Mouse (Mus musculus): ENCODE measurements at regions not wholly inside any gene's neighbourhood (a gene's known extent, or its start where the extent isn't known, plus 50 kb on each side); places are given as distances from the start of the nearest gene placed in this dataset.

DNA sequence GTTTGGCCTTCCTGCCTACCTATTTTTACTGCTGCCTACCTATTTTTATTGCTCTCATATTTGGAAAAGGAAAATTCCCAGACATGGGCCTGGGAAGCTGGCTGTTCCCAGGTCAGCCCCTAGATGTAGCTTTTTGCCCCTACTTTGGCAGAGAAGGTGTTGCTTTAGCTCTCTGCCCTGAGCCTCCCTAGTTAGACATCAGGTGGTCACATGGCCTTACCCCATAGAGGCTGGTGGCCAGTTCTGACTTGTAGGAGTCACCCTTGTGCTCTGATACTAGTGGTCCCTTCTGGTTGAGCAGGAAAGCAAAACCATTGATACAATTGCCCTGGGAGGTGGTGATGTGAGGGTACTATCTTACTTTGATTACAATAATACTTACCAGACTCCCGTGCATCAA is 208.2 kb downstream of the Ttc32 start:
- dilution Hi-C loops (cut with MboI; ENCODE audit: extremely low pct_ligation_motif_present, extremely low pct_unique_long_range_greater_than_20kb, low sequenced_read_pairs) (no loop called here), in situ Hi-C loops (cut with MboI; ENCODE audit: low pct_ligation_motif_present, low pct_unique_long_range_greater_than_20kb, low sequenced_read_pairs) (no loop called here)
- Histone ChIP-seq H3K79me2 (replicated peaks; ENCODE audit: control insufficient read depth, extremely low read depth, insufficient read depth, poor library complexity, severe bottlenecking) (no peaks in the 10 kb centered on the region), H3K9me3 (replicated peaks; ENCODE audit: low read length) (no peaks in the 10 kb centered on the region), H3K4me2 (ENCODE audit: insufficient read depth, low read depth, poor library complexity, severe bottlenecking) (no peak overlapping the region), H3K9ac (ENCODE audit: insufficient read depth, low read depth) (no peak overlapping the region), H3K4me1 (ENCODE audit: control insufficient read depth in 1 of 2, insufficient read depth in 2 of 2) (no peaks in the 10 kb centered on the region), H3K36me3 (replicated peaks in 1 of 2; ENCODE audit: control insufficient read depth in 1 of 2, insufficient read depth in 1 of 2, low read length in 1 of 2) (no peaks in the 10 kb centered on the region), H3K4me3 (replicated peaks in 1 of 3; ENCODE audit: low read depth in 2 of 3, low read length in 2 of 3, poor library complexity in 1 of 3) (no peak overlapping the region), H3K27me3 (replicated peaks) (no peaks in the 10 kb centered on the region), H3K27ac (ENCODE audit: insufficient read depth, low read depth) (no peak overlapping the region)
- DNase-seq (ENCODE audit: extremely low read depth): no peak
- no peak for TF ChIP-seq TCF12 (IDR thresholded peaks at IDR 0.05; ENCODE audit: low read depth, low read length)
- no peak for TF ChIP-seq CTCF (conservative IDR thresholded peaks at IDR 0.05 in 1 of 2, IDR thresholded peaks at IDR 0.05 in 1 of 2; ENCODE audit: low read depth in 2 of 2, low read length in 2 of 2)
- TF ChIP-seq BHLHE40 (IDR thresholded peaks at IDR 0.05; ENCODE audit: low read depth, low read length): no peak
- no peak for TF ChIP-seq SIN3A (IDR thresholded peaks at IDR 0.05; ENCODE audit: low read length)
- no peak for TF ChIP-seq MXI1 (IDR thresholded peaks at IDR 0.05; ENCODE audit: low read depth, low read length)
- TF ChIP-seq ZNF384 (IDR thresholded peaks at IDR 0.05; ENCODE audit: low read depth, low read length): no peak
- TF ChIP-seq PAX5 (IDR thresholded peaks at IDR 0.05; ENCODE audit: low read length): no peak
- TF ChIP-seq RAD21 (IDR thresholded peaks at IDR 0.05; ENCODE audit: low read depth, low read length): no peak
- no peak for TF ChIP-seq RCOR1 (conservative IDR thresholded peaks at IDR 0.05; ENCODE audit: low read depth, low read length)
- TF ChIP-seq JUN (IDR thresholded peaks at IDR 0.05; ENCODE audit: insufficient read depth, low read depth, low read length): no peak
- no peak for TF ChIP-seq NRF1 (IDR thresholded peaks at IDR 0.05; ENCODE audit: low read depth, low read length)

DNA sequence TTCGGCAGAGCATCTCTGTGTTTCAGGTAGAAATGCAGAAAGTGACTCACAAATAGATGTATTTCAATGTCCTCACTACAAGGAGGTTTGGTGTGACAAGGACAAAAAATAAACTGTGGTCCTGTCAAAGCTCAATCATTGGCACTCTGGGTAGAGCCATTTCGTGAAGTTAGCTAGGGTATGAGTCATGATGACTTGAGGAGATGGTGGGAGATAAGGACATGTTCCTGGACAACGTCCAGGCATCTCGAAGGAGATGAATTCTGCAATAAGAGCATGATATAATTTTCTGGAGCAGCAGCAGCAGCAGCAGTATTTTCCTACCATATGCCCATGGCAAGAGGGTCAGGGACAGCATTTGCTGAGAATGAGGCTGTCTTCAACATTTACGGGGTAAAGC is 217.7 kb downstream of the Ttc32 start:
- H3K4me2 ChIP-seq (ENCODE audit: insufficient read depth, low read depth, poor library complexity, severe bottlenecking): no peak overlapping the region
- dilution Hi-C loops (cut with MboI; ENCODE audit: extremely low pct_ligation_motif_present, extremely low pct_unique_long_range_greater_than_20kb, low sequenced_read_pairs): no loop called here
- no peaks in the 10 kb centered on the region for H3K79me2 ChIP-seq (replicated peaks; ENCODE audit: control insufficient read depth, extremely low read depth, insufficient read depth, poor library complexity, severe bottlenecking)
- H3K27ac ChIP-seq (ENCODE audit: insufficient read depth, low read depth): no peak overlapping the region
- H3K27me3 ChIP-seq (replicated peaks): no peaks in the 10 kb centered on the region
- no peak overlapping the region for H3K4me3 ChIP-seq (replicated peaks in 1 of 3; ENCODE audit: low read depth in 2 of 3, low read length in 2 of 3, poor library complexity in 1 of 3)
- H3K4me1 ChIP-seq (ENCODE audit: control insufficient read depth in 1 of 2, insufficient read depth in 2 of 2): no peaks in the 10 kb centered on the region
- H3K9me3 ChIP-seq (replicated peaks; ENCODE audit: low read length): no peaks in the 10 kb centered on the region
- H3K9ac ChIP-seq (ENCODE audit: insufficient read depth, low read depth): no peak overlapping the region
- in situ Hi-C loops (cut with MboI; ENCODE audit: low pct_ligation_motif_present, low pct_unique_long_range_greater_than_20kb, low sequenced_read_pairs): no loop called here
- no peaks in the 10 kb centered on the region for H3K36me3 ChIP-seq (replicated peaks in 1 of 2; ENCODE audit: control insufficient read depth in 1 of 2, insufficient read depth in 1 of 2, low read length in 1 of 2)
- TF ChIP-seq ELF1 (IDR thresholded peaks at IDR 0.05; ENCODE audit: low read depth, low read length) (no peak), SMC3 (IDR thresholded peaks at IDR 0.05; ENCODE audit: low read depth, low read length) (no peak), UBTF (IDR thresholded peaks at IDR 0.05; ENCODE audit: low read depth, low read length) (no peak), ZKSCAN1 (IDR thresholded peaks at IDR 0.05; ENCODE audit: borderline replicate concordance, low read depth, low read length) (no peak), POLR2A (IDR thresholded peaks at IDR 0.05; ENCODE audit: low read depth, low read length) (no peak), IRF4 (IDR thresholded peaks at IDR 0.05; ENCODE audit: low read depth, low read length) (no peak), PAX5 (IDR thresholded peaks at IDR 0.05; ENCODE audit: low read length) (no peak), BHLHE40 (IDR thresholded peaks at IDR 0.05; ENCODE audit: low read depth, low read length) (no peak), MAZ (IDR thresholded peaks at IDR 0.05; ENCODE audit: low read depth, low read length) (no peak), EP300 (IDR thresholded peaks at IDR 0.05; ENCODE audit: low read length) (no peak), ETS1 (conservative IDR thresholded peaks at IDR 0.05; ENCODE audit: low read depth, low read length) (no peak), TCF12 (IDR thresholded peaks at IDR 0.05; ENCODE audit: low read depth, low read length) (no peak), JUN (IDR thresholded peaks at IDR 0.05; ENCODE audit: insufficient read depth, low read depth, low read length) (no peak), ZC3H11A (IDR thresholded peaks at IDR 0.05; ENCODE audit: low read depth, low read length) (no peak), USF2 (conservative IDR thresholded peaks at IDR 0.05; ENCODE audit: low read depth, low read length) (no peak), ZNF384 (IDR thresholded peaks at IDR 0.05; ENCODE audit: low read depth, low read length) (no peak), E2F4 (IDR thresholded peaks at IDR 0.05; ENCODE audit: insufficient replicate concordance, low read depth, low read length) (no peak)
- no peak for DNase-seq (ENCODE audit: extremely low read depth)
